Mouse (Mus musculus) thymus, adult 2 months (tissue): ENCODE measurements at regions not wholly inside any gene's neighbourhood (a gene's known extent, or its start where the extent isn't known, plus 50 kb on each side); places are given as distances from the start of the nearest gene placed in this dataset.

ENCODE experiments used
- DNase-seq: peaks from one replicate; pipeline ENCODE4 v3.0.0; 2021
- H3K27ac ChIP-seq: fragments of 200-500 bp; 2 replicates; pipeline ENCODE4 v1.5.1; 2012; ENCODE audit warnings: low read length, control low read depth; ENCODE audit not compliant: control insufficient read depth, insufficient read depth
- H3K27me3 ChIP-seq: fragments of 200-500 bp; 2 replicates; pipeline ENCODE4 v1.6.1; 2012; ENCODE audit warnings: mild to moderate bottlenecking, low read length, moderate library complexity, mixed read lengths; ENCODE audit not compliant: control insufficient read depth, insufficient read depth
- H3K36me3 ChIP-seq: fragments of 200-500 bp; 2 replicates; pipeline ENCODE4 v1.6.1; 2012; ENCODE audit warnings: mild to moderate bottlenecking, low read length, moderate library complexity; ENCODE audit not compliant: control insufficient read depth, insufficient read depth
- H3K4me1 ChIP-seq: fragments of 200-500 bp; replicated peaks from 2 replicates; pipeline ENCODE4 v1.6.1; 2012; ENCODE audit warnings: low read length; ENCODE audit not compliant: control insufficient read depth, insufficient read depth
- H3K4me3 ChIP-seq: fragments of 200-500 bp; 2 replicates; pipeline ENCODE4 v1.5.1; 2012; ENCODE audit warnings: mild to moderate bottlenecking, low read length, control low read depth, moderate library complexity; ENCODE audit not compliant: control insufficient read depth, insufficient read depth
- CTCF ChIP-seq: fragments of 200-500 bp; IDR thresholded peaks from 2 replicates; pipeline ENCODE4 v1.5.1; 2012; ENCODE audit warnings: mild to moderate bottlenecking, control low read depth, low read length, moderate library complexity, borderline replicate concordance; ENCODE audit not compliant: control insufficient read depth, poor library complexity, insufficient read depth; ENCODE audit errors: extremely low read depth
- POLR2A ChIP-seq: fragments of 200-500 bp; IDR thresholded peaks from 2 replicates; pipeline ENCODE4 v1.6.1; 2012; ENCODE audit warnings: mild to moderate bottlenecking, low read length, control low read depth, moderate library complexity; ENCODE audit not compliant: control insufficient read depth, poor library complexity, insufficient read depth; ENCODE audit errors: extremely low read depth
- WGBS: fragments of 180-500 bp; shearing (Covaris S2); methylation state at CpG from one replicate; pipeline ENCODE4 v1.1.7; 2018; 5-methylcytosine and 5-hydroxymethylcytosine counted together

- Histone ChIP-seq H3K4me1 (0 out of 2 replicates have a peak, but pooled peaks cover 1% of the 10 kb centered on the region), H3K4me3 (no peak overlapping the region), H3K27me3 (no peaks in the 10 kb centered on the region), H3K36me3 (no peaks in the 10 kb centered on the region), H3K27ac (no peak overlapping the region)
- WGBS: 59% methylated on average over 5 of the region's 5 CpGs
- no peak for DNase-seq
- TF ChIP-seq CTCF (no peak), POLR2A (no peak)
These were observed 232.3 kb upstream of the Wscd1 start for GRCm38 (mm10) chr11:71517377-71517776.

- WGBS: 88% methylated on average over 2 of the region's 2 CpGs
These were observed 222.0 kb upstream of the Wscd1 start for GRCm38 (mm10) chr11:71527691-71528090.

GRCm38 (mm10) chr11:71528588-71528987 is 221.1 kb upstream of the Wscd1 start:
- TF ChIP-seq CTCF (no peak), POLR2A (no peak)
- no peak for DNase-seq
- Histone ChIP-seq H3K27me3 (no peaks in the 10 kb centered on the region), H3K36me3 (no peaks in the 10 kb centered on the region), H3K27ac (no peak overlapping the region), H3K4me3 (no peak overlapping the region), H3K4me1 (no peaks in the 10 kb centered on the region)
- 79% methylated on average over 4 of the region's 4 CpGs for WGBS

More at GRCm38 (mm10) chr11:71527691-71528090, 222.0 kb upstream of the Wscd1 start:
- Histone ChIP-seq H3K27me3 (no peaks in the 10 kb centered on the region), H3K4me1 (no peaks in the 10 kb centered on the region), H3K36me3 (no peaks in the 10 kb centered on the region), H3K4me3 (no peak overlapping the region), H3K27ac (no peak overlapping the region)
- TF ChIP-seq POLR2A (no peak), CTCF (no peak)
- DNase-seq: no peak

- Histone ChIP-seq H3K36me3 (no peaks in the 10 kb centered on the region), H3K4me3 (no peak overlapping the region), H3K27ac (no peak overlapping the region), H3K27me3 (no peaks in the 10 kb centered on the region), H3K4me1 (no peaks in the 10 kb centered on the region)
- no peak for DNase-seq
- no peak for TF ChIP-seq CTCF
- no peak for TF ChIP-seq POLR2A
- 78% methylated on average over 6 of the region's 6 CpGs for WGBS
These were observed 208.4 kb upstream of the Wscd1 start for GRCm38 (mm10) chr11:71541178-71541845.

- DNase-seq: peak; percentile 6
- Histone ChIP-seq H3K4me3 (no peak overlapping the region), H3K27me3 (no peaks in the 10 kb centered on the region), H3K4me1 (no peaks in the 10 kb centered on the region), H3K36me3 (no peaks in the 10 kb centered on the region), H3K27ac (no peak overlapping the region)
- WGBS: 94% methylated on average over 3 of the region's 3 CpGs
- TF ChIP-seq POLR2A (no peak), CTCF (no peak)
These were observed 192.3 kb upstream of the Wscd1 start for GRCm38 (mm10) chr11:71557412-71557811.

GRCm38 (mm10) chr11:71564831-71565230 is 184.9 kb upstream of the Wscd1 start:
- DNase-seq: no peak
- no peak overlapping the region for H3K4me3 ChIP-seq

GRCm38 (mm10) chr11:71576801-71577200 is 172.9 kb upstream of the Wscd1 start:
- 93% methylated on average over 5 of the region's 5 CpGs for WGBS
- Histone ChIP-seq H3K36me3 (no peaks in the 10 kb centered on the region), H3K4me3 (no peak overlapping the region), H3K27me3 (no peaks in the 10 kb centered on the region), H3K4me1 (no peaks in the 10 kb centered on the region), H3K27ac (no peak overlapping the region)
- DNase-seq: no peak
- TF ChIP-seq CTCF (no peak), POLR2A (no peak)

More at GRCm38 (mm10) chr11:71564831-71565230, 184.9 kb upstream of the Wscd1 start:
- H3K27ac ChIP-seq: no peak overlapping the region
- no peak for TF ChIP-seq CTCF
- TF ChIP-seq POLR2A: no peak
- H3K36me3 ChIP-seq: no peaks in the 10 kb centered on the region
- H3K27me3 ChIP-seq: no peaks in the 10 kb centered on the region
- H3K4me1 ChIP-seq: no peaks in the 10 kb centered on the region

- H3K4me1 ChIP-seq: no peaks in the 10 kb centered on the region
- 62% methylated on average over 2 of the region's 2 CpGs for WGBS
- DNase-seq: no peak
- no peaks in the 10 kb centered on the region for H3K36me3 ChIP-seq
- H3K4me3 ChIP-seq: no peak overlapping the region
- no peak overlapping the region for H3K27ac ChIP-seq
- H3K27me3 ChIP-seq: no peaks in the 10 kb centered on the region
- TF ChIP-seq POLR2A (no peak), CTCF (no peak)
These were observed 167.9 kb upstream of the Wscd1 start for GRCm38 (mm10) chr11:71581775-71582174.
